Mouse (Mus musculus) mouse embryonic stem cell (cell line): Measurements from ENCODE around the gene Ly6g6e.
"Not testable (repeated sequence)": the region's sequence is repeated elsewhere in the genome, so short reads cannot be mapped to it uniquely, and the experiment has no call there.

Experiments used
- in situ Hi-C, 2 experiments: fragments of 300-500 bp; cut with MboI; formaldehyde crosslinking; loops; 1 replicate in 1 of 2; 3 replicates in 1 of 2; pipeline ENCODE4 v1.14.3; 2019 to 2020; ENCODE audit warnings: low sequenced_read_pairs in 2 of 2, low pct_unique_long_range_greater_than_20kb in 1 of 2, mixed read lengths in 1 of 2; ENCODE audit not compliant: unreplicated experiment in 1 of 2

The Ly6g6e gene

GRCm38 (mm10) chr17:35076507-35077176 is at the start of gene Ly6g6e:
TSS of gene Ly6g6e (plus strand) at chr17:35076902.
- in situ Hi-C loops, result no loop called here

- in situ Hi-C loops, result no loop called here
Measured at GRCm38 (mm10) chr17:35027277-35028068, 49.2 kb upstream of the Ly6g6e start, which contains the start of gene Sapcd1. TSS of gene Sapcd1 (minus strand) at chr17:35028016.

- in situ Hi-C loops, result no loop called here
Measured at GRCm38 (mm10) chr17:35028315-35028714, 48.4 kb upstream of the Ly6g6e start.

- in situ Hi-C loops, result no loop called here
Measured at GRCm38 (mm10) chr17:35029691-35030532, 46.8 kb upstream of the Ly6g6e start.

- in situ Hi-C loops, result no loop called here
Measured at GRCm38 (mm10) chr17:35031272-35031671, 45.4 kb upstream of the Ly6g6e start.

DNA sequence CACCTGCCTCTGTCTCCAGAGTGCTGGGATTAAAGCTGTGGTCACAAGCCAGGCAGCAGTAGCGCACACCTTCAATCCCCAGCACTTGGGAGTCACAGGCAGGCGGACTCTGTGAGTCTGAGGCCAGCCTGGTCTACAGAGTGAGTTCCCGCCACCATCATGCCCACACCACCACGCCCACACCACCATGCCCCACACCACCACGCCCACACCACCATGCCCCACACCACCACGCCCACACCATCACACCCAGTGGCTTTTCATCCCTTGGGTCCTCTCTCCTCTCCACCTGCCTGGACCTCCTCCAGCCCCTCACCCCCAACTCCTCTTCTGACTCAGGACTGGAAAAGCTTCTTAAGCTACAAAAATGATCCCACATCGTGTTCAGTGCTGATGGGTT is 44.8 kb upstream of the Ly6g6e start:
- in situ Hi-C loops, result no loop called here

DNA sequence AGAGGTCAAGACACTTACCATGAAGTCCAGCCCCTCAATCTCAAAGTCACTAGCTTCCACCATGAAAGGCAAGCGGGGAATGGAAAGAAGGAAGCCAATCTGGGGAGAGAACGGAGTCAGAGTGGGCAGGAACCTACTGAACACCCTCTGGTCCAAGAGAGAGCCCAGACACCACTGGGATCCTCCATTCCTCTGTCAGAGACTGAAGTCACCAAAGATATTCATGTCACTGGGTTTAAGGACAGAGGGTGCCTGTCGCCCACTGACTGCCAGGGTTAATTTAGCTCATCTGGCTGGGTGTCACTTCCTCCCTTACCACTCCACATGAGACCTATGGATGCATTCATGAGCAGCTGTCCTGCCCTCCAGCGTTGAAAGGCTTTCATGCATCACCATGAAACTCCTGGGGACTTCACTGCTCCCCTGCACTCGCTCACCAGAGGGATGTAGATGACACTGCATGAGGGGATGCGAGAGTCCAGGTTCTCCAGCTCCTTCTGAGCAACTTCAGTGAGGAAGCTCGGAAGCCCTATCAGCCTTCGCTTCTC is 44.3 kb upstream of the Ly6g6e start:
- in situ Hi-C loops, result no loop called here

DNA sequence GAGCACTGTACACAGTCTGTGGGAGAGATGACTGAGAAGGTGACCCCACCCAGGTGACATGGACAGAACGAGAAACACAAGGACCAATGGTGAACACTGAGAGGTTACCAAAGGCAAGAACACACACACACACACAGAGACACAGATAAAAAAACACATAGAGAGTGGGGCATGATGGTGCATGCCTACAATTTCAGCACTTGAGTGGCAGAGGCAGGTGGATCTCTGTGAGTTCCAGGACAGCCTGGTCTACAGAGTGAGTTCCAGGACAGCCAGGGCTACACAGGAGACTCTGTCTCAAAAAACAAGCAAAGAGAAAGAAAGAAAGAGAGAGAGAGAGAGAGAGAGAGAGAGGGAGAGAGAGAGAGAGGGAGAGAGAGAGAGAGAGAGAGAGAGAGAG is 43.0 kb upstream of the Ly6g6e start:
- in situ Hi-C loops, result not testable (repeated sequence)

GRCm38 (mm10) chr17:35034896-35035295 is 41.8 kb upstream of the Ly6g6e start:
- in situ Hi-C loops, result no loop called here

DNA sequence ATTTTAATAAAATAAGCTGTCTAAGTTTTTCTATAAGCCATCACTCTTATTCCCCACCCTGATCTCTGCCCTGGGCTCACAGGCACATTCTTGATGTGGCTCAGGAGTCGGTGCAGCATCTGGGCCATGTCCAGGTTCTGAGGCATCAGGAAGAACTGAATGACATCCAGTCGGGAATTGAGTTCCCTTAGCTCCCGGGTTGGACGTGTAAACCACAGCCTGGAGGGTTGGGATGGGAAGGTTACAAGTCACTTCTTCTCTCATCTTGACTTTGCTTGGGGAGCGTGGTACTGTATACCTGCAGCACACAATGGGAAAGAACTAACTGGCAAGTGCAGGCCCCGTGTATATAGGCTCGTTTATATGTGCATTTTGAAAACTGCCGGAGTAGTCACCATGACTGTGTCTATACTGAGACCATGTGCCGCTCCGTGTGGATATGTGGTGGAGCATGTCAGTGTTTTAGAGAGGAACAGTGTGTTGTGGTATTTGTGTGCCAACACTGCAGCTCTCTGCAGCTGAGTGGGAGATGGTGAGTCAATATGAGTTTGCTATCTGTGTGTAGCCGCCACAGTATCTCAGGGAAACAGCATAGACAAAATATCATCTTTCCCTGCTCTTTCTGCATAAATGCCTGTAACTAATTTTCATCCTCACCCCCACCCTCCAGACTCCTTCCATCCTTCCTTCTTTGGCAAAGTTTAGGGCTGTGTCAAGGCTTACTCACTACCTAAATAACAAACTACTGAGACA is 37.4 kb upstream of the Ly6g6e start:
- in situ Hi-C loops, result no loop called here

GRCm38 (mm10) chr17:35043794-35044193 is 32.9 kb upstream of the Ly6g6e start:
- in situ Hi-C loops, result no loop called here

GRCm38 (mm10) chr17:35044904-35045806 is 31.5 kb upstream of the Ly6g6e start:
- in situ Hi-C loops, result no loop called here

DNA sequence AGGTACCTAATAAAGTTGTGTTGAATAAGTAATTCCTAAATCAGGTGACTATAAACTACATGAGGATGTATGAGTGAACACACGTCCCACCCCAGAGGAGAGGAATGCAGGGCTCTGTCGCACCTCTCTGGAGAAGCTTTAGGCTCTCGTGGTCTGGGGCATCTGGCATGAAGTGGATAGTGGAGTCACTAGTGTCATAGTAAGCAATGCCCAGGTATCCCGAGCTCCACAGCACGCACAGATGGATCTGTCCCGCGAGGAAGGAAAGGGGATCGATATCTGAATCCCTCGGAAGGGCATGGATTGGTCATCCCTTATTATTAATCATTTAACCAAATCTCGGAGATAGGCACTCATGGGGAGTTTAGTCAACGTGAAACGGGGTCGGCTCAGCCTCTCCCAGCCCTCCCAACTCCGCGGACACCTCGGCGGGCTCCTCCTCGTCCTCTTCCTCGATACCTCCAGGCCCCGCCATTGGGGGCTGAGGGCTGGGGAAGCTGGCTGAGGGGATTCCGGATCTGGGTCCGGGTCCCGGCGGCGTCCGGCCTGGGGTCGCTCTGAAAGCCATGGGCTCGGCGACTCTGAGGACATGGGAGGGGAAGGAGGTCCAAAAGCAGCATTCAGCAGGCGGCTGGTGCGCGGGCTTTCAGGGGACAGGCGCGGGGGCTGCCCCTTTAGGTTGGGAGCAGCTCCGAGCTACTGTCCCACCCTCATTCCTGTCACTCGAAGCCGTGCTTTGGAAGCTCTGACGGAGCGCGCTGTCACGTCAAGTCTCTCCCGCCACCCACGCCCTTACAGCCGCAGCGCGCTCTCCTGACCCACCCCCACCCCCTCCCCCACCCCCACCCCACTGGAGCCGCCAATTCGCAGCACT is 30.7 kb upstream of the Ly6g6e start:
- in situ Hi-C loops, result no loop called here

DNA sequence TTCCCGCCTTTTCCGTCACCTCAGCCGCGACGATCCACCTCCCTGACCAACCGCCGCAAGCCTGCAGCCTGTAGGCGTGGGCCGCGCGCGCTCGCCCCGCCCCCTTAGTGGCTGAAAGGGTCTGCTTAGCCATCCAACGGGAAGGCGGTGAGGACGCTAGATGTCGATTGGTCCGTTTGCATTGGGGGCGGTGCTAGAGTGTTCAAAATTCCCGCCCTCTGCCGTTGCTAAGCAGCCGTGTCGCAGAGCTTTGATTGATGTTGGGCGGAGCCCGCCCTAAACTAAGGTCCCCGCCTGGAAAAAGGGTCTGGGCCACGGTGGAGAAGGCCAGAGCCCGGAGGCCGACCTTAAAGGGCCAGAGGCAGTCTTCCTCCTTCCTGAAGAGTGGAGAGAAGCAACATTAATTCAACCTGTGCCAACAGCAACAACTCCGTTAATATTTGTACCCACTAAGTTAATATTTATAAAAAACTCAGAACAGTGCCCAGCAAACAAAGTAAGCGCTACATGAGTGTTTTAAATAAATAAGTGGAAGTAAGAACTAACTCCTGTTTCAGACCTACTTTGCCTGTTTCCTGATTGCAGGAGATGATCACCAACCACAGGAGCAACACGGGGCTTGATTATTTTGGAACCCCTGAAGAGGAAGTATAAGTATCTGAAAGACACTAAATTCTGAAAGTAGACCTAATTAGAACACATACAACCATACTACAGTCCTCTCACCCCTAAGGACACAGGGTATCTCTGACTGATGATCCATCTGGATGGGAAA is 29.8 kb upstream of the Ly6g6e start, which contains the start of gene Msh5:
Gene Msh5 (minus strand): TSS at position 65 of the 775 bp plus-strand sequence.
- in situ Hi-C loops, result no loop called here

GRCm38 (mm10) chr17:35047688-35048087 is 29.0 kb upstream of the Ly6g6e start:
- in situ Hi-C loops, result no loop called here
